Mouse (Mus musculus) midbrain, embryonic 14.5 days (tissue): ENCODE measurements at regions not wholly inside any gene's neighbourhood (a gene's known extent, or its start where the extent isn't known, plus 50 kb on each side); places are given as distances from the start of the nearest gene placed in this dataset.

Experiments
- ATAC-seq: fragments of 200-750 bp; cut with Nextera tagmentation; 2 replicates; pipeline ENCODE4 v1.8.0; 2017; ENCODE audit warnings: moderate number of reproducible peaks, moderate library complexity; ENCODE audit not compliant: low FRiP score, low TSS enrichment
- DNase-seq: peaks from one replicate; pipeline ENCODE4 v3.0.0-alpha.2; 2015
- H3K27ac ChIP-seq: fragments of 300-500 bp; sonication (generic); replicated peaks from 2 replicates; pipeline ENCODE4 v1.5.1; 2014; ENCODE audit warnings: mild to moderate bottlenecking, low read depth, low read length, moderate library complexity
- H3K27me3 ChIP-seq: fragments of 300-500 bp; sonication (generic); 2 replicates; pipeline ENCODE4 v1.6.1; 2014; ENCODE audit warnings: low read length, control low read depth, mixed read lengths; ENCODE audit not compliant: control insufficient read depth, insufficient read depth
- H3K36me3 ChIP-seq: fragments of 300-500 bp; sonication (generic); 2 replicates; pipeline ENCODE4 v1.6.1; 2014; ENCODE audit warnings: low read length, control low read depth; ENCODE audit not compliant: control insufficient read depth, insufficient read depth
- H3K4me1 ChIP-seq: fragments of 300-500 bp; sonication (generic); 2 replicates; pipeline ENCODE4 v1.6.1; 2014; ENCODE audit warnings: mild to moderate bottlenecking, antibody characterized with exemption, low read length, control low read depth; ENCODE audit not compliant: control insufficient read depth, insufficient read depth
- H3K4me2 ChIP-seq: fragments of 300-500 bp; sonication (generic); 2 replicates; pipeline ENCODE4 v1.6.1; 2014; ENCODE audit warnings: mild to moderate bottlenecking, low read length, moderate library complexity
- H3K4me3 ChIP-seq: fragments of 300-500 bp; sonication (generic); replicated peaks from 2 replicates; pipeline ENCODE4 v1.5.1; 2014; ENCODE audit warnings: low read depth, low read length
- H3K9ac ChIP-seq: fragments of 300-500 bp; sonication (generic); replicated peaks from 2 replicates; pipeline ENCODE4 v1.6.1; 2014; ENCODE audit warnings: mild to moderate bottlenecking, low read length, moderate library complexity
- H3K9me3 ChIP-seq: fragments of 300-500 bp; sonication (generic); 2 replicates; pipeline ENCODE4 v1.6.1; 2016; ENCODE audit warnings: low read length, control low read depth, mixed read lengths; ENCODE audit not compliant: control insufficient read depth
- WGBS: fragments of 180-500 bp; shearing (Covaris S2); extraction: QIAGEN DNeasy Blood & Tissue Kit; methylation state at CpG from one replicate; pipeline ENCODE4 v1.1.7; 2014; 5-methylcytosine and 5-hydroxymethylcytosine counted together

GRCm38 (mm10) chr3:54487346-54487745 is 126.4 kb downstream of the Postn start:
- H3K4me3 ChIP-seq, result no peak overlapping the region
- ATAC-seq (no peak), DNase-seq (no peak)
- H3K4me1 ChIP-seq, result no peaks in the 10 kb centered on the region
- WGBS, result 94% methylated on average over 2 of the region's 2 CpGs
- no peak overlapping the region for H3K9ac ChIP-seq
- no peak overlapping the region for H3K4me2 ChIP-seq
- H3K27me3 ChIP-seq, result no peaks in the 10 kb centered on the region
- H3K36me3 ChIP-seq, result no peaks in the 10 kb centered on the region
- no peaks in the 10 kb centered on the region for H3K9me3 ChIP-seq
- no peak overlapping the region for H3K27ac ChIP-seq

GRCm38 (mm10) chr3:54487844-54488243 is 126.9 kb downstream of the Postn start:
- DNase-seq (no peak), ATAC-seq (no peak)
- WGBS, result 71% methylated on average over 4 of the region's 4 CpGs

GRCm38 (mm10) chr3:54490249-54490900 is 129.5 kb downstream of the Postn start:
- DNase-seq (no peak), ATAC-seq (no peak)
- 88% methylated on average over 5 of the region's 5 CpGs for WGBS

More at GRCm38 (mm10) chr3:54487844-54488243, 126.9 kb downstream of the Postn start:
- no peaks in the 10 kb centered on the region for H3K9me3 ChIP-seq
- no peak overlapping the region for H3K4me3 ChIP-seq
- H3K9ac ChIP-seq, result no peak overlapping the region
- no peak overlapping the region for H3K27ac ChIP-seq
- no peaks in the 10 kb centered on the region for H3K27me3 ChIP-seq
- H3K4me1 ChIP-seq, result no peaks in the 10 kb centered on the region
- H3K36me3 ChIP-seq, result no peaks in the 10 kb centered on the region
- no peak overlapping the region for H3K4me2 ChIP-seq

GRCm38 (mm10) chr3:54493567-54493966 is 132.7 kb downstream of the Postn start:
- H3K27ac ChIP-seq, result no peak overlapping the region
- no peak overlapping the region for H3K4me2 ChIP-seq
- H3K9me3 ChIP-seq, result no peaks in the 10 kb centered on the region
- no peaks in the 10 kb centered on the region for H3K4me1 ChIP-seq
- no peak for DNase-seq
- no peak overlapping the region for H3K4me3 ChIP-seq
- no peaks in the 10 kb centered on the region for H3K27me3 ChIP-seq
- ATAC-seq, result no peak
- no peak overlapping the region for H3K9ac ChIP-seq
- 90% methylated on average over 3 of the region's 3 CpGs for WGBS
- no peaks in the 10 kb centered on the region for H3K36me3 ChIP-seq

More at GRCm38 (mm10) chr3:54490249-54490900, 129.5 kb downstream of the Postn start:
- Histone ChIP-seq H3K9ac (no peak overlapping the region), H3K9me3 (no peaks in the 10 kb centered on the region), H3K4me1 (no peaks in the 10 kb centered on the region), H3K36me3 (no peaks in the 10 kb centered on the region), H3K4me2 (no peak overlapping the region), H3K4me3 (no peak overlapping the region), H3K27ac (no peak overlapping the region), H3K27me3 (no peaks in the 10 kb centered on the region)

GRCm38 (mm10) chr3:54504997-54505396 is 144.1 kb downstream of the Postn start:
- no peaks in the 10 kb centered on the region for H3K36me3 ChIP-seq
- 85% methylated on average over 3 of the region's 3 CpGs for WGBS
- DNase-seq, result no peak

GRCm38 (mm10) chr3:54507575-54507974 is 146.7 kb downstream of the Postn start:
- Histone ChIP-seq H3K9me3 (no peaks in the 10 kb centered on the region), H3K4me2 (no peak overlapping the region), H3K36me3 (no peaks in the 10 kb centered on the region), H3K27ac (no peak overlapping the region), H3K27me3 (no peaks in the 10 kb centered on the region), H3K4me3 (no peak overlapping the region), H3K9ac (no peak overlapping the region), H3K4me1 (no peaks in the 10 kb centered on the region)
- no peak for DNase-seq
- no peak for ATAC-seq
- WGBS, result 100% methylated on average over 1 of the region's 1 CpGs

More at GRCm38 (mm10) chr3:54504997-54505396, 144.1 kb downstream of the Postn start:
- no peak for ATAC-seq
- no peak overlapping the region for H3K27ac ChIP-seq
- no peak overlapping the region for H3K4me2 ChIP-seq
- no peaks in the 10 kb centered on the region for H3K4me1 ChIP-seq
- no peaks in the 10 kb centered on the region for H3K9me3 ChIP-seq
- no peaks in the 10 kb centered on the region for H3K27me3 ChIP-seq
- H3K4me3 ChIP-seq, result no peak overlapping the region
- no peak overlapping the region for H3K9ac ChIP-seq

GRCm38 (mm10) chr3:54508906-54509305 is 148.0 kb downstream of the Postn start:
- Histone ChIP-seq H3K27me3 (no peaks in the 10 kb centered on the region), H3K9me3 (no peaks in the 10 kb centered on the region), H3K36me3 (no peaks in the 10 kb centered on the region), H3K27ac (no peak overlapping the region), H3K4me2 (no peak overlapping the region), H3K9ac (no peak overlapping the region), H3K4me3 (no peak overlapping the region), H3K4me1 (no peaks in the 10 kb centered on the region)
- ATAC-seq (no peak), DNase-seq (no peak)
- 79% methylated on average over 5 of the region's 5 CpGs for WGBS

GRCm38 (mm10) chr3:54517251-54517650 is 156.3 kb downstream of the Postn start:
- H3K9ac ChIP-seq, result no peak overlapping the region
- H3K4me3 ChIP-seq, result no peak overlapping the region
- 0 out of 2 replicates have a peak, but pooled peaks cover 3% of the 10 kb centered on the region for H3K9me3 ChIP-seq
- no peaks in the 10 kb centered on the region for H3K4me1 ChIP-seq
- H3K36me3 ChIP-seq, result no peaks in the 10 kb centered on the region
- ATAC-seq (no peak), DNase-seq (no peak)
- H3K4me2 ChIP-seq, result no peak overlapping the region
- 91% methylated on average over 3 of the region's 3 CpGs for WGBS
- no peak overlapping the region for H3K27ac ChIP-seq
- no peaks in the 10 kb centered on the region for H3K27me3 ChIP-seq

GRCm38 (mm10) chr3:54522716-54523115 is 161.8 kb downstream of the Postn start:
- DNase-seq (no peak), ATAC-seq (no peak)
- no peak overlapping the region for H3K4me3 ChIP-seq
- 93% methylated on average over 2 of the region's 2 CpGs for WGBS
- no peak overlapping the region for H3K4me2 ChIP-seq
- no peaks in the 10 kb centered on the region for H3K36me3 ChIP-seq
- H3K9me3 ChIP-seq, result 0 out of 2 replicates have a peak, but pooled peaks cover 10% of the 10 kb centered on the region
- H3K27me3 ChIP-seq, result no peaks in the 10 kb centered on the region
- H3K9ac ChIP-seq, result no peak overlapping the region
- no peaks in the 10 kb centered on the region for H3K4me1 ChIP-seq
- H3K27ac ChIP-seq, result no peak overlapping the region
